Mouse (Mus musculus): ENCODE data around the gene Fkbp5.
"Not testable (repeated sequence)": the region's sequence is repeated elsewhere in the genome, so short reads cannot be mapped to it uniquely, and the experiment has no call there.

The Fkbp5 gene

GRCm38 (mm10) chr17:28373821-28374220 lies 143.5 kb downstream of the Fkbp5 start:
- DNase-seq (ENCODE audit: low spot score): peak; percentile 71

GRCm38 (mm10) chr17:28371941-28372340 lies 145.4 kb downstream of the Fkbp5 start:
- DNase-seq (ENCODE audit: low spot score): no peak

GRCm38 (mm10) chr17:28371286-28371685 lies 146.0 kb downstream of the Fkbp5 start:
- DNase-seq (ENCODE audit: low spot score): no peak

- no peak for DNase-seq (ENCODE audit: low spot score)
Measured at GRCm38 (mm10) chr17:28369056-28369455, 148.3 kb downstream of the Fkbp5 start.

- DNase-seq (ENCODE audit: low spot score): peak; percentile 79
Measured at GRCm38 (mm10) chr17:28368449-28368848, 148.9 kb downstream of the Fkbp5 start.

GRCm38 (mm10) chr17:28365122-28365521 lies 152.2 kb downstream of the Fkbp5 start, which contains the start of gene Tulp1:
Gene Tulp1, minus strand, starts transcription at chr17:28365222.
- no peak for DNase-seq (ENCODE audit: low spot score)

GRCm38 (mm10) chr17:28363507-28363906 lies 153.8 kb downstream of the Fkbp5 start:
- no peak for DNase-seq (ENCODE audit: low spot score)

- no peak for DNase-seq (ENCODE audit: low spot score)
Measured at GRCm38 (mm10) chr17:28362653-28363292, 154.6 kb downstream of the Fkbp5 start.

GRCm38 (mm10) chr17:28361921-28362652 lies 155.2 kb downstream of the Fkbp5 start:
- no peak for DNase-seq (ENCODE audit: low spot score)

GRCm38 (mm10) chr17:28360531-28361277 lies 156.6 kb downstream of the Fkbp5 start:
- DNase-seq (ENCODE audit: low spot score): no peak

- DNase-seq (ENCODE audit: low spot score): not testable (repeated sequence)
Measured at GRCm38 (mm10) chr17:28358576-28359261, 158.6 kb downstream of the Fkbp5 start.

GRCm38 (mm10) chr17:28355871-28356270 lies 161.5 kb downstream of the Fkbp5 start:
- no peak for DNase-seq (ENCODE audit: low spot score)

GRCm38 (mm10) chr17:28352018-28352417 lies 165.3 kb downstream of the Fkbp5 start:
- DNase-seq (ENCODE audit: low spot score): no peak

- no peak for DNase-seq (ENCODE audit: low spot score)
Measured at GRCm38 (mm10) chr17:28351353-28351890, 165.9 kb downstream of the Fkbp5 start.

- peak; percentile 79 for DNase-seq (ENCODE audit: low spot score)
Measured at GRCm38 (mm10) chr17:28350466-28351352, 166.6 kb downstream of the Fkbp5 start, which contains the start of gene Tead3. Gene Tead3, minus strand, starts transcription at chr17:28350817.

- no peak for DNase-seq (ENCODE audit: low spot score)
Measured at GRCm38 (mm10) chr17:28349901-28350465, 167.3 kb downstream of the Fkbp5 start.

GRCm38 (mm10) chr17:28349264-28349880 lies 168.0 kb downstream of the Fkbp5 start:
- DNase-seq (ENCODE audit: low spot score): no peak
